Mouse (Mus musculus) cerebellum, postnatal 25 days (tissue): ENCODE data around the gene Rfc2.

Source experiments
- DNase-seq, 2 experiments: peaks; one replicate each; pipeline ENCODE4 v3.0.0; 2021; ENCODE audit warnings: mixed read lengths in 2 of 2

The Rfc2 gene

GRCm38 (mm10) chr5:134567445-134567844 is 13.7 kb upstream of the Rfc2 start:
- DNase-seq: no peak

- no peak for DNase-seq
Observed at GRCm38 (mm10) chr5:134568030-134568429, 13.1 kb upstream of the Rfc2 start.

- DNase-seq: no peak
Observed at GRCm38 (mm10) chr5:134568964-134569491, 12.1 kb upstream of the Rfc2 start.

GRCm38 (mm10) chr5:134571730-134572507 is 9.2 kb upstream of the Rfc2 start:
- peak; percentile 41 to 60 for DNase-seq

- no peak for DNase-seq
Observed at GRCm38 (mm10) chr5:134572508-134573214, 8.5 kb upstream of the Rfc2 start.

- no peak for DNase-seq
Observed at GRCm38 (mm10) chr5:134575833-134576232, 5.3 kb upstream of the Rfc2 start.

GRCm38 (mm10) chr5:134576517-134577220 is 4.5 kb upstream of the Rfc2 start:
- DNase-seq: no peak

GRCm38 (mm10) chr5:134577534-134577933 is 3.6 kb upstream of the Rfc2 start:
- DNase-seq: no peak

- DNase-seq: no peak
Observed at GRCm38 (mm10) chr5:134579135-134579534, 2.0 kb upstream of the Rfc2 start.

GRCm38 (mm10) chr5:134582221-134582907 is 1.2 kb downstream of the Rfc2 start:
- peak; percentile 98 to 99 for DNase-seq

- DNase-seq: no peak
Observed at GRCm38 (mm10) chr5:134583006-134583883, 2.1 kb downstream of the Rfc2 start.

GRCm38 (mm10) chr5:134583884-134584213 is 2.7 kb downstream of the Rfc2 start:
- no peak for DNase-seq

- no peak for DNase-seq
Observed at GRCm38 (mm10) chr5:134584798-134585197, 3.6 kb downstream of the Rfc2 start.

GRCm38 (mm10) chr5:134589900-134590299 is 8.7 kb downstream of the Rfc2 start:
- DNase-seq: no peak

- DNase-seq: peak; percentile 60 to 72
Observed at GRCm38 (mm10) chr5:134592026-134592581, 10.9 kb downstream of the Rfc2 start.

GRCm38 (mm10) chr5:134593093-134593492 is 11.9 kb downstream of the Rfc2 start:
- DNase-seq: no peak

GRCm38 (mm10) chr5:134597711-134598110 is 16.5 kb downstream of the Rfc2 start:
- DNase-seq: peak in 1 of 2 experiments; percentile 48

GRCm38 (mm10) chr5:134604376-134604775 is 23.2 kb downstream of the Rfc2 start:
- DNase-seq: no peak

GRCm38 (mm10) chr5:134606314-134606713 is 25.1 kb downstream of the Rfc2 start:
- DNase-seq: no peak

GRCm38 (mm10) chr5:134607121-134607520 is 26.0 kb downstream of the Rfc2 start:
- no peak for DNase-seq

GRCm38 (mm10) chr5:134609916-134610643 is 28.9 kb downstream of the Rfc2 start:
- no peak for DNase-seq
